Mouse (Mus musculus): ENCODE measurements around the gene Plbd2. TPM values are rescaled to one million over a fixed set of nuclear protein-coding genes. Genes with fewer than 3 reads are reported as not detected.

Plbd2 gene
- polyA plus RNA-seq, 1 experiment from 2014 or later: 63.6 TPM

DNA sequence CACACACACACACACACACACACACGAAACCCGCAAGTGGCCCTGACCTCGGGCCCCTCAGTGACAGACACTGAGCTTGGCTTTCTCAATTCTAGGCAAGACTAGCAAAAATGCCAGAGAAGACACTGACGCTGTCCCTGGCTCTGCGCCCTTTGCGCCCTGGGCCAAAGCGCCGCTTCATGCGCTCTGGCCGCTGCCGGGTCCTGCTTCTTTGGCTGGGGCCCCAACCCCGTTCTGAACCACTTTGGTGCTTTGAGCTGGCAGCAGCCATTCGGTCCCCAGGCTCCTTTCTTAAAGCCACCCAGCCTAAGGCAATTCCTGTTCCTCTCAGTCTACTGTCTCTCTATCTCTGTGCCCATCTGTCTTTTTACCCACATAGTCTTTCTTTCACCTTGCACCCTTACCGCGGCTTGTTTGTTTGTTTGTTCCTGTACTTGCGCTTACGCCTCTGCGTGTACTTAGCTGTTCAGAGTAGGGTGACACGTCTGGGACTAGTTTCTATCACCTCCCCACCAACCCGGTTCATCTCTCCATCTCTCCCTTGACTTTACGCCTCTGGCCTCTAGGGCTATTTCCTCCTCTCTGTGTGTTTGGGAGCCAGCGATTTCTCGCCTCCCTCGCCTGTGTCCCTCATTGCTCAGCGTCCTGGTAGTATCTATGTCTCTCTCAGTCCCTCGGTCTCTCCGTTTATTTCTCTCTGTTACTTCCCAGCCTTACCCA lies 64.3 kb downstream of the Plbd2 start:
- Histone ChIP-seq H3K4me1 (replicated peaks; ENCODE audit: control insufficient read depth, insufficient read depth, low read length) (no peaks in the 10 kb centered on the region), H3K9ac (ENCODE audit: low read depth, low read length) (no peak overlapping the region), H3K4me3 (ENCODE audit: low read depth, low read length) (0 out of 2 replicates have a peak overlapping the region, but pooled peaks have one; percentile 39), H3K36me3 (ENCODE audit: control insufficient read depth, insufficient read depth) (no peaks in the 10 kb centered on the region), H3K4me2 (replicated peaks; ENCODE audit: low read depth) (no peak overlapping the region), H3K9me3 (ENCODE audit: control insufficient read depth) (no peaks in the 10 kb centered on the region), H3K27ac (ENCODE audit: low read depth, low read length) (no peak overlapping the region), H3K27me3 (replicated peaks; ENCODE audit: control insufficient read depth, insufficient read depth, low read length) (peaks cover 76% of the 10 kb centered on the region)
- TF ChIP-seq CTCF (IDR thresholded peaks at IDR 0.05; ENCODE audit: low read depth): no peak
- WGBS: 3% methylated on average over 27 of the region's 27 CpGs
- ATAC-seq: no peak

- ATAC-seq: no peak
- H3K36me3 ChIP-seq (ENCODE audit: control insufficient read depth, insufficient read depth): no peaks in the 10 kb centered on the region
- WGBS: 3% methylated on average over 13 of the region's 13 CpGs
- H3K27me3 ChIP-seq (replicated peaks; ENCODE audit: control insufficient read depth, insufficient read depth, low read length): peaks cover 83% of the 10 kb centered on the region
- H3K27ac ChIP-seq (ENCODE audit: low read depth, low read length): no peak overlapping the region
- no peak overlapping the region for H3K4me3 ChIP-seq (ENCODE audit: low read depth, low read length)
- no peaks in the 10 kb centered on the region for H3K9me3 ChIP-seq (ENCODE audit: control insufficient read depth)
- no peak overlapping the region for H3K4me2 ChIP-seq (replicated peaks; ENCODE audit: low read depth)
- no peaks in the 10 kb centered on the region for H3K4me1 ChIP-seq (replicated peaks; ENCODE audit: control insufficient read depth, insufficient read depth, low read length)
- no peak for TF ChIP-seq CTCF (IDR thresholded peaks at IDR 0.05; ENCODE audit: low read depth)
- H3K9ac ChIP-seq (ENCODE audit: low read depth, low read length): no peak overlapping the region
These were observed 65.0 kb downstream of the Plbd2 start for GRCm38 (mm10) chr5:120438469-120438868.

DNA sequence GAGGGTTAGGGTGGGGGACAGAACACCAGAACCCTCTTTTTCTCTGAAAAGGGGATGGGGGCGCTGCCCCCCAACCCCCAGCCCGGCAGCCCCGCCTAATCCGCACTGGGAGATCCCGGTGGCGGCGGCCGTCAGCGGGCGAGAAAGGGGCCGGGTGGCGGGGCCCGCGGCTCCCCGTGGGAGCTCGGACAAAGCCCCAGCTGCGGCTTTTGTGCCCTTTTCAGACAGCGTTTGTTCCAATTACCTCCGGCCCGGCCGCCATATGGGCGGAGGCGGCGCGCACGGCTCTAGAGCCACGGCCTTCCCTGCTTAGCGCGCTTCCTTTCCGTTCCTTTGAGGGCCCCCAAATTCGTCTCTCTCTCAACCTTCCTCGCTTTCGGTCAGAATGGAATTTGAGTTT lies 65.4 kb downstream of the Plbd2 start:
- peaks cover 88% of the 10 kb centered on the region for H3K27me3 ChIP-seq (replicated peaks; ENCODE audit: control insufficient read depth, insufficient read depth, low read length)
- H3K36me3 ChIP-seq (ENCODE audit: control insufficient read depth, insufficient read depth): no peaks in the 10 kb centered on the region
- under 1% methylated on average over 33 of the region's 33 CpGs for WGBS
- H3K9ac ChIP-seq (ENCODE audit: low read depth, low read length): no peak overlapping the region
- no peak overlapping the region for H3K4me2 ChIP-seq (replicated peaks; ENCODE audit: low read depth)
- no peaks in the 10 kb centered on the region for H3K9me3 ChIP-seq (ENCODE audit: control insufficient read depth)
- ATAC-seq: no peak
- H3K4me1 ChIP-seq (replicated peaks; ENCODE audit: control insufficient read depth, insufficient read depth, low read length): no peaks in the 10 kb centered on the region
- H3K4me3 ChIP-seq (ENCODE audit: low read depth, low read length): peak overlapping the region; percentile 11; the same call in 1 of the 2 replicates
- TF ChIP-seq CTCF (IDR thresholded peaks at IDR 0.05; ENCODE audit: low read depth): no peak
- H3K27ac ChIP-seq (ENCODE audit: low read depth, low read length): no peak overlapping the region

DNA sequence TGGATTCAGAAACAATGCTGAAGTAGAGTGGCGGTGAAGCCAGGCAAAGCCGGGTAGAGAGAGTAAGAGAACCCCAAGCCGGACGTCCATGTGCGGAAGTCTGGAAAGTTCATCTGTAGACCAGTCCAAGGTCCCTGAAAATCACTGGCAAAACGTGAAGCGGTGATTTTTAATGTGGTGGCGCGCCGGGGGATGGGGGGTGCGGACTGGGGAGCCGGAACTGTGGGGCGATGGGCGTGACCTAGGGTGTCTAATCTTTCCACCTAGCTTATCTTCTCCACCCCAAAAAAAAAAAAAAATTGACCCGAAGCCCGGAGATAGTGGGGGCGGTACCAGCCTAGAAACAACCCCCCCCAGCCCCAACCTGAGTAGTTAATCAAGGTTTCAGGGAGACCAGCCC lies 65.9 kb downstream of the Plbd2 start:
- TF ChIP-seq CTCF (IDR thresholded peaks at IDR 0.05; ENCODE audit: low read depth): no peak
- peak overlapping the region; percentile 11; the same call in 1 of the 2 replicates for H3K4me3 ChIP-seq (ENCODE audit: low read depth, low read length)
- H3K4me1 ChIP-seq (replicated peaks; ENCODE audit: control insufficient read depth, insufficient read depth, low read length): no peaks in the 10 kb centered on the region
- peaks cover 89% of the 10 kb centered on the region for H3K27me3 ChIP-seq (replicated peaks; ENCODE audit: control insufficient read depth, insufficient read depth, low read length)
- no peak overlapping the region for H3K27ac ChIP-seq (ENCODE audit: low read depth, low read length)
- no peaks in the 10 kb centered on the region for H3K9me3 ChIP-seq (ENCODE audit: control insufficient read depth)
- 1% methylated on average over 17 of the region's 17 CpGs for WGBS
- ATAC-seq: no peak
- no peaks in the 10 kb centered on the region for H3K36me3 ChIP-seq (ENCODE audit: control insufficient read depth, insufficient read depth)
- no peak overlapping the region for H3K4me2 ChIP-seq (replicated peaks; ENCODE audit: low read depth)
- H3K9ac ChIP-seq (ENCODE audit: low read depth, low read length): no peak overlapping the region

- no peak overlapping the region for H3K27ac ChIP-seq (ENCODE audit: low read depth, low read length)
- no peak overlapping the region for H3K9ac ChIP-seq (ENCODE audit: low read depth, low read length)
- H3K9me3 ChIP-seq (ENCODE audit: control insufficient read depth): no peaks in the 10 kb centered on the region
- no peak for TF ChIP-seq CTCF (IDR thresholded peaks at IDR 0.05; ENCODE audit: low read depth)
- peaks cover 93% of the 10 kb centered on the region for H3K27me3 ChIP-seq (replicated peaks; ENCODE audit: control insufficient read depth, insufficient read depth, low read length)
- H3K36me3 ChIP-seq (ENCODE audit: control insufficient read depth, insufficient read depth): no peaks in the 10 kb centered on the region
- no peak overlapping the region for H3K4me2 ChIP-seq (replicated peaks; ENCODE audit: low read depth)
- no peaks in the 10 kb centered on the region for H3K4me1 ChIP-seq (replicated peaks; ENCODE audit: control insufficient read depth, insufficient read depth, low read length)
- no peak overlapping the region for H3K4me3 ChIP-seq (ENCODE audit: low read depth, low read length)
- no peak for ATAC-seq
- WGBS: under 1% methylated on average over 18 of the region's 18 CpGs
These were observed 66.4 kb downstream of the Plbd2 start for GRCm38 (mm10) chr5:120436885-120437495.

DNA sequence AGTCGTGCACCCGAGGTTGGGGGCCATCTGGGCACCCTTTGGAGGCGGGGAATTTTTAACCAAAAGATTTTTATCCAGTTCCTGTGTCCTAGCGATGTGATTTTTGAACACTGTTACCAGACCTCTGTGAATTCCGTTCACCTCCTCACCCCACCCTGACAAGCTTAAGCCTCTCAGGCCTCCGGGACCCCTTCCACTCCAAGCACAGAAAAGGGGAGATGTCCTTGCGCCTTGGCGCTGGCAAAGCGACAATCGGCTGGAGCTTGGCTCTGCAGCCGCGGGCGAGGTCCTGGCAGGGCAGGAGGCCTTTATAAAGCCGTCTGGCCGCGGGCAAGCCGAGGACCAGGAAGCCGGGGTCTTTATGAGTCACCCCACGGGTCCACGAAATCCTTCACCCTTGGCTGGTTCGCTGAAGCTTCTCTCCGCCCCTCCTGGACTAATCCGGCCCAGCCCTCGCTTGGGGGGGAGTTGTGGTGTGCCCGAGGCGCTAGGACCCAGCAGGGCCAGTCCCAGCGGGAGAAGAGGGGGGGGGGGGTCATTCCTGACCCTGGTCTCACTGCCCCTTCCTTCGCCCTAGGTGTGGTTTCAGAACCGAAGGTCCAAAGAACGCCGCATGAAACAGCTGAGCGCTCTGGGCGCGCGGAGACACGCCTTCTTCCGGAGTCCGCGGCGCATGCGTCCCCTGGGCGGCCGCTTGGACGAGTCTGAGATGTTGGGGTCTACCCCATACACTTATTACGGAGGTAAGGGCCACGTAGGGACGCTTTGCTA lies 67.5 kb downstream of the Plbd2 start:
- no peak for ATAC-seq
- no peak for TF ChIP-seq CTCF (IDR thresholded peaks at IDR 0.05; ENCODE audit: low read depth)
- Histone ChIP-seq H3K36me3 (ENCODE audit: control insufficient read depth, insufficient read depth) (no peaks in the 10 kb centered on the region), H3K4me3 (ENCODE audit: low read depth, low read length) (peak overlapping the region; percentile 26), H3K27ac (ENCODE audit: low read depth, low read length) (no peak overlapping the region), H3K9me3 (ENCODE audit: control insufficient read depth) (no peaks in the 10 kb centered on the region), H3K4me2 (replicated peaks; ENCODE audit: low read depth) (peak overlapping the region; percentile 70), H3K4me1 (replicated peaks; ENCODE audit: control insufficient read depth, insufficient read depth, low read length) (no peaks in the 10 kb centered on the region), H3K27me3 (replicated peaks; ENCODE audit: control insufficient read depth, insufficient read depth, low read length) (peaks cover 99% of the 10 kb centered on the region), H3K9ac (ENCODE audit: low read depth, low read length) (no peak overlapping the region)
- 1% methylated on average over 45 of the region's 47 CpGs for WGBS

Data from intestine, postnatal 0 days (tissue).